Mouse (Mus musculus): ENCODE measurements at regions not wholly inside any gene's neighbourhood (a gene's known extent, or its start where the extent isn't known, plus 50 kb on each side); places are given as distances from the start of the nearest gene placed in this dataset.

DNA sequence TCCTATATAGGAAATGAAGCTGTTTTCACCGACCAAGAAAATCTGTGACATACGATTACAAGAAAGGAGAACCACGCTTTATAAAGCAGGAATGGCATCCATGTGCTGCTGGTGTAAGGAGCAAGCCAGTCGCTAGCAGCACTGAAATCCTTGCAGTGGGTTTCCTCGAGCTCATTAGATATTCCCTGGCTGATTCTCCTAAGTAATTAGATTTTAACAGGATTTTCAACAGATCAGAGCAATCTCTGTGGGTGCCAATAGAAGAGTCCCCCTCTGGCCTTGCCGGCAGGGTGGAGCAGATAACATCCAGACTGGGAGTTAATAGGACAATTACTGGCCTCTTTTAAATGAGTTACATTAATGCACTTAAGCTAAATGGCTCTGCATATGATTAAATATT is 54.6 kb upstream of the Foxd3 start:
- WGBS = 36% methylated on average over 6 of the region's 6 CpGs
- ATAC-seq (ENCODE audit: insufficient number of reproducible peaks, insufficient read depth, low FRiP score, low read depth) = no peak
- Histone ChIP-seq H3K9ac (ENCODE audit: low read length) (no peak overlapping the region), H3K27ac (replicated peaks in 1 of 2; ENCODE audit: control insufficient read depth in 1 of 2, insufficient read depth in 1 of 2, low read depth in 2 of 2, low read length in 2 of 2) (no peak overlapping the region), H3K4me1 (ENCODE audit: control insufficient read depth in 2 of 2, insufficient read depth in 2 of 2, low read length in 2 of 2) (peaks cover 0 to 2% of the 10 kb centered on the region in 2 experiments; a peak in 1 of 4 replicates), H3K27me3 (ENCODE audit: control insufficient read depth, insufficient read depth, low read length) (no peaks in the 10 kb centered on the region), H3K4me3 (ENCODE audit: control insufficient read depth in 1 of 2, insufficient read depth in 1 of 2, low read depth in 1 of 2, low read length in 2 of 2) (no peak overlapping the region; a peak in 1 of 4 replicates), H3K36me3 (ENCODE audit: control insufficient read depth, insufficient read depth, low read length) (no peaks in the 10 kb centered on the region), H3K9me3 (ENCODE audit: control insufficient read depth, low read length) (no peaks in the 10 kb centered on the region), H3K4me2 (ENCODE audit: low read length) (peak overlapping the region; percentile 57; the same call in 1 of the 2 replicates)

Measured in heart, embryonic 14.5 days (tissue).